Mouse (Mus musculus): ENCODE data around the gene Gpx4. TPM values are rescaled to one million over a fixed set of nuclear protein-coding genes. Genes with fewer than 3 reads are reported as not detected.

The Gpx4 gene
- polyA plus RNA-seq, 1 experiment from 2014 or later: 528 TPM

GRCm38 (mm10) chr10:80057683-80058326 is 10.8 kb downstream of the Gpx4 start:
- Histone ChIP-seq H3K4me3 (replicated peaks) (no peak overlapping the region), H3K27ac (replicated peaks) (no peak overlapping the region), H3K27me3 (no peaks in the 10 kb centered on the region), H3K9ac (no peak overlapping the region), H3K4me1 (peaks cover 20% of the 10 kb centered on the region), H3K36me3 (peaks cover 65% of the 10 kb centered on the region), H3K4me2 (replicated peaks) (no peak overlapping the region), H3K9me3 (replicated peaks) (no peaks in the 10 kb centered on the region)
- 82% methylated on average over 30 of the region's 30 CpGs for WGBS
- ATAC-seq (ENCODE audit: insufficient number of reproducible peaks, low FRiP score, low TSS enrichment, low read depth): no peak

DNA sequence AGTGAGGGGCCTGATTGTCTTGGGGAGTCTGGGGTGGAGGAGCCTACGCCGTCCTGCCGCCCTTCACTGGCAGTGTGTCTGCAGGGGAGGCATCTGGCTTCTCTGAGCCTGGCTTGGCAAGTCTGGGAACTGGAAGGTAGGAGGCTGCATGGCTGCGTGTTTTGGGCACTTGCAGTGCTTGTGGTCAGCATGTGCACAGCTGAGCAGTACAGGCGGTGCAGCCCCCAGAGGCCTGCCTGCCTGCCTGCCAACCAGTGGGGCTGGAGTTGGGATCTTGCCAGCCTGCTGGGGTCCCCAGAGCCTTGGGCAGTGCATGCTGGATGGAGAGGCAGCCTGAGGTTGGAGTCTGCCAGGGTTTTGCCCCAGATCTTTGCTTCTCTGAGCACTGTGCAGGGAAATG is 16.1 kb downstream of the Gpx4 start:
- no peak for ATAC-seq (ENCODE audit: insufficient number of reproducible peaks, low FRiP score, low TSS enrichment, low read depth)
- no peak overlapping the region for H3K9ac ChIP-seq
- H3K36me3 ChIP-seq: peaks cover 77% of the 10 kb centered on the region

DNA sequence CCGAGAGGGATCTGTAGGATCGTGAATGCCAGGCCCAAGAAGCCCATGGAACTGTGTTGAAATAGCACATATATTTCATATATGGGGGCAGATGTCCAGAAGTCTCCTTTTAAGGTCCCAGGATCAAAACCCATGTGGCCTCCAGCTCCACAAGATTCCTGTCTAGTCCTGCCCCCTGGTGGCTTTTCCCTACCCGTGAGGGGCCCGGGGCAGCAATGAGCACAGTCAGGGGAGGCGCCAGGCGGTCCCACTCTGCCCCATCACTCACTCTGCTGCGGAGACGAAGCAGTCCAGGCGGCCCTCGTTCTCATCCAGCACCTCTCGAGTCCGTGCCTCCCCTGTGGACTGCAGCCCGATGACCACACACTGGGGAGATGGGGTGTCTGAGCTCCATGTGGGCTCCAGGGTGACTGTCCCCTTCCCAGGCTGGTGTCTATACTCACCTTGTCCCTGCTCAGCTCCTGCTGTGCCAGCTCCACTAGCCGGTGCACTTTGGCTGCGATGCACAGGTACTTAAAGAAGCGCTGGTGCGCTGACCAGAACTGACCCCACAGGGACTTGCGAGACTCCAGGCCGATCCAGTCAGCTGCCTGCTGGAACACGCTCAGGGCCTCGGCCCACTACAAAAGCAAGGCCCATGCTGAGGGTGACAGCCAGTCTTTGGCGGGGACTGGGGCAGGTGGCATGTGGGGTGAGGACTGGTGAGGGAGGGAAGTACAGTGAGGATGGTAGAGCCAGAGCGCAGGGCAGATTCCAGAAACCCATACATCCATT is 17.1 kb downstream of the Gpx4 start:
- WGBS: 75% methylated on average over 23 of the region's 23 CpGs

More for the DNA sequence above, 16.1 kb downstream of the Gpx4 start:
- H3K27ac ChIP-seq (replicated peaks): no peak overlapping the region; the same call in 1 of the 2 replicates
- H3K4me2 ChIP-seq (replicated peaks): no peak overlapping the region
- no peak overlapping the region for H3K4me3 ChIP-seq (replicated peaks)
- no peaks in the 10 kb centered on the region for H3K9me3 ChIP-seq (replicated peaks)
- H3K4me1 ChIP-seq: peaks cover 4% of the 10 kb centered on the region; the same call in 1 of the 2 replicates
- no peaks in the 10 kb centered on the region for H3K27me3 ChIP-seq
- WGBS: 84% methylated on average over 5 of the region's 5 CpGs

GRCm38 (mm10) chr10:80069251-80069650 is 22.3 kb downstream of the Gpx4 start:
- WGBS: 86% methylated on average over 6 of the region's 7 CpGs
- Histone ChIP-seq H3K27ac (replicated peaks) (no peak overlapping the region), H3K27me3 (no peaks in the 10 kb centered on the region), H3K4me2 (replicated peaks) (no peak overlapping the region), H3K4me3 (replicated peaks) (no peak overlapping the region), H3K36me3 (peaks cover 28% of the 10 kb centered on the region), H3K4me1 (peaks cover 28% of the 10 kb centered on the region), H3K9me3 (replicated peaks) (no peaks in the 10 kb centered on the region), H3K9ac (no peak overlapping the region)
- no peak for ATAC-seq (ENCODE audit: insufficient number of reproducible peaks, low FRiP score, low TSS enrichment, low read depth)

More for the DNA sequence above, 17.1 kb downstream of the Gpx4 start:
- Histone ChIP-seq H3K4me3 (replicated peaks) (no peak overlapping the region), H3K27ac (replicated peaks) (no peak overlapping the region), H3K27me3 (no peaks in the 10 kb centered on the region), H3K9me3 (replicated peaks) (no peaks in the 10 kb centered on the region), H3K36me3 (peaks cover 75% of the 10 kb centered on the region), H3K4me2 (replicated peaks) (no peak overlapping the region), H3K4me1 (peaks cover 4% of the 10 kb centered on the region; the same call in 1 of the 2 replicates), H3K9ac (no peak overlapping the region)
- no peak for ATAC-seq (ENCODE audit: insufficient number of reproducible peaks, low FRiP score, low TSS enrichment, low read depth)

GRCm38 (mm10) chr10:80069948-80070450 is 23.0 kb downstream of the Gpx4 start:
- Histone ChIP-seq H3K27ac (replicated peaks) (no peak overlapping the region), H3K9me3 (replicated peaks) (no peaks in the 10 kb centered on the region), H3K36me3 (peaks cover 21% of the 10 kb centered on the region; the same call in 1 of the 2 replicates), H3K4me1 (peaks cover 36% of the 10 kb centered on the region), H3K9ac (no peak overlapping the region), H3K4me3 (replicated peaks) (no peak overlapping the region), H3K4me2 (replicated peaks) (no peak overlapping the region), H3K27me3 (no peaks in the 10 kb centered on the region)
- no peak for ATAC-seq (ENCODE audit: insufficient number of reproducible peaks, low FRiP score, low TSS enrichment, low read depth)
- WGBS: 84% methylated on average over 4 of the region's 4 CpGs

GRCm38 (mm10) chr10:80070837-80071515 is 24.0 kb downstream of the Gpx4 start:
- Histone ChIP-seq H3K4me3 (replicated peaks) (no peak overlapping the region), H3K9me3 (replicated peaks) (no peaks in the 10 kb centered on the region), H3K27ac (replicated peaks) (peak overlapping the region; percentile 67), H3K36me3 (peaks cover 18% of the 10 kb centered on the region; the same call in 1 of the 2 replicates), H3K4me2 (replicated peaks) (no peak overlapping the region), H3K9ac (no peak overlapping the region), H3K4me1 (peaks cover 45% of the 10 kb centered on the region), H3K27me3 (no peaks in the 10 kb centered on the region)
- 42% methylated on average over 9 of the region's 9 CpGs for WGBS
- ATAC-seq (ENCODE audit: insufficient number of reproducible peaks, low FRiP score, low TSS enrichment, low read depth): peak; percentile 69

- Histone ChIP-seq H3K9me3 (replicated peaks) (no peaks in the 10 kb centered on the region), H3K27ac (replicated peaks) (peak overlapping the region; percentile 67), H3K4me3 (replicated peaks) (no peak overlapping the region), H3K27me3 (no peaks in the 10 kb centered on the region), H3K4me1 (peaks cover 45% of the 10 kb centered on the region), H3K4me2 (replicated peaks) (no peak overlapping the region), H3K36me3 (peaks cover 13% of the 10 kb centered on the region; the same call in 1 of the 2 replicates), H3K9ac (no peak overlapping the region)
- 71% methylated on average over 3 of the region's 3 CpGs for WGBS
- no peak for ATAC-seq (ENCODE audit: insufficient number of reproducible peaks, low FRiP score, low TSS enrichment, low read depth)
Observed at GRCm38 (mm10) chr10:80071516-80071900, 24.5 kb downstream of the Gpx4 start.

GRCm38 (mm10) chr10:80072623-80073489 is 25.9 kb downstream of the Gpx4 start:
- WGBS: 71% methylated on average over 20 of the region's 20 CpGs
- no peak overlapping the region for H3K9ac ChIP-seq
- no peak overlapping the region for H3K4me2 ChIP-seq (replicated peaks)
- no peak overlapping the region for H3K27ac ChIP-seq (replicated peaks)
- H3K4me3 ChIP-seq (replicated peaks): no peak overlapping the region
- H3K4me1 ChIP-seq: peaks cover 45% of the 10 kb centered on the region
- no peaks in the 10 kb centered on the region for H3K9me3 ChIP-seq (replicated peaks)
- H3K27me3 ChIP-seq: no peaks in the 10 kb centered on the region
- ATAC-seq (ENCODE audit: insufficient number of reproducible peaks, low FRiP score, low TSS enrichment, low read depth): no peak
- peaks cover 11% of the 10 kb centered on the region; the same call in 1 of the 2 replicates for H3K36me3 ChIP-seq

GRCm38 (mm10) chr10:80074813-80075601 is 28.0 kb downstream of the Gpx4 start:
- H3K27ac ChIP-seq (replicated peaks): peak overlapping the region; percentile 31; the same call in 1 of the 2 replicates
- peaks cover 22% of the 10 kb centered on the region for H3K36me3 ChIP-seq
- H3K27me3 ChIP-seq: no peaks in the 10 kb centered on the region
- ATAC-seq (ENCODE audit: insufficient number of reproducible peaks, low FRiP score, low TSS enrichment, low read depth): peak; percentile 48; the same call in 1 of the 2 replicates
- peaks cover 45% of the 10 kb centered on the region for H3K4me1 ChIP-seq
- WGBS: 15% methylated on average over 28 of the region's 28 CpGs
- H3K9me3 ChIP-seq (replicated peaks): no peaks in the 10 kb centered on the region
- H3K4me2 ChIP-seq (replicated peaks): peak overlapping the region; percentile 47
- H3K9ac ChIP-seq: no peak overlapping the region
- H3K4me3 ChIP-seq (replicated peaks): 0 out of 2 replicates have a peak overlapping the region, but pooled peaks have one; percentile 16

GRCm38 (mm10) chr10:80075924-80076323 is 29.0 kb downstream of the Gpx4 start:
- Histone ChIP-seq H3K27me3 (no peaks in the 10 kb centered on the region), H3K4me2 (replicated peaks) (no peak overlapping the region), H3K9me3 (replicated peaks) (no peaks in the 10 kb centered on the region), H3K27ac (replicated peaks) (0 out of 2 replicates have a peak overlapping the region, but pooled peaks have one; percentile 31), H3K9ac (no peak overlapping the region), H3K4me1 (peaks cover 45% of the 10 kb centered on the region), H3K36me3 (peaks cover 32% of the 10 kb centered on the region), H3K4me3 (replicated peaks) (no peak overlapping the region)
- 48% methylated on average over 1 of the region's 1 CpGs for WGBS
- ATAC-seq (ENCODE audit: insufficient number of reproducible peaks, low FRiP score, low TSS enrichment, low read depth): no peak
